Mouse (Mus musculus) thymus, adult 2 months (tissue): ENCODE data around the gene Prickle2.

Experiments used
- CTCF ChIP-seq: fragments of 200-500 bp; IDR thresholded peaks from 2 replicates; pipeline ENCODE4 v1.5.1; 2012; ENCODE audit warnings: mild to moderate bottlenecking, control low read depth, low read length, moderate library complexity, borderline replicate concordance; ENCODE audit not compliant: control insufficient read depth, poor library complexity, insufficient read depth; ENCODE audit errors: extremely low read depth
- POLR2A ChIP-seq: fragments of 200-500 bp; IDR thresholded peaks from 2 replicates; pipeline ENCODE4 v1.6.1; 2012; ENCODE audit warnings: mild to moderate bottlenecking, low read length, control low read depth, moderate library complexity; ENCODE audit not compliant: control insufficient read depth, poor library complexity, insufficient read depth; ENCODE audit errors: extremely low read depth

- no peak for TF ChIP-seq CTCF
- no peak for TF ChIP-seq POLR2A
Measured at GRCm38 (mm10) chr6:92665530-92665989, 40.4 kb downstream of the Prickle2 start.
